Mouse (Mus musculus) lung, embryonic 14.5 days (tissue): ENCODE data around the gene 2410131K14Rik. TPM values are rescaled to one million over a fixed set of nuclear protein-coding genes. Genes with fewer than 3 reads are reported as not detected.

Source experiments
- ATAC-seq: fragments of 200-750 bp; cut with Nextera tagmentation; 2 replicates; pipeline ENCODE4 v1.8.0; 2017; ENCODE audit warnings: mild to moderate bottlenecking, moderate TSS enrichment, moderate library complexity; ENCODE audit not compliant: insufficient read depth
- DNase-seq: peaks from one replicate; pipeline ENCODE4 v3.0.0-alpha.2; 2015
- H3K27ac ChIP-seq: fragments of 300-500 bp; sonication (generic); 2 replicates; pipeline ENCODE4 v1.5.1; 2014; ENCODE audit warnings: low read depth, mild to moderate bottlenecking, moderate library complexity
- H3K27me3 ChIP-seq: fragments of 300-500 bp; sonication (generic); 2 replicates; pipeline ENCODE4 v1.6.1; 2014; ENCODE audit warnings: low read length, control low read depth; ENCODE audit not compliant: insufficient read depth
- H3K36me3 ChIP-seq: fragments of 300-500 bp; sonication (generic); 2 replicates; pipeline ENCODE4 v1.6.1; 2014; ENCODE audit warnings: control low read depth; ENCODE audit not compliant: insufficient read depth
- H3K4me1 ChIP-seq: fragments of 300-500 bp; sonication (generic); 2 replicates; pipeline ENCODE4 v1.6.1; 2014; ENCODE audit warnings: antibody characterized with exemption, control low read depth; ENCODE audit not compliant: insufficient read depth
- H3K4me2 ChIP-seq: fragments of 300-500 bp; sonication (generic); 2 replicates; pipeline ENCODE4 v1.6.1; 2014; ENCODE audit warnings: mild to moderate bottlenecking
- H3K4me3 ChIP-seq: fragments of 300-500 bp; sonication (generic); 2 replicates; pipeline ENCODE4 v1.5.1; 2014; ENCODE audit warnings: low read depth, low read length
- H3K9ac ChIP-seq: fragments of 300-500 bp; sonication (generic); 2 replicates; pipeline ENCODE4 v1.6.1; 2014
- H3K9me3 ChIP-seq: fragments of 300-500 bp; sonication (generic); 2 replicates; pipeline ENCODE4 v1.6.1; 2016; ENCODE audit warnings: low read depth, low read length, control low read depth
- CTCF ChIP-seq: IDR thresholded peaks from 2 replicates; pipeline ENCODE4 v1.5.1; 2016; ENCODE audit warnings: antibody characterized with exemption, low read depth
- WGBS: fragments of 180-500 bp; shearing (Covaris S2); extraction: QIAGEN DNeasy Blood & Tissue Kit; methylation state at CpG from one replicate; pipeline ENCODE4 v1.1.7; 2014; 5-methylcytosine and 5-hydroxymethylcytosine counted together
- polyA plus RNA-seq: library from polyadenylated mRNA; unstranded; fragments of >200 nt; fragmentation: Nextera tagmentation; extraction: Ambion mirVana; gene quantifications from 2 replicates; pipeline ENCODE4 v1.2.1, GENCODE M21; 2014

The 2410131K14Rik gene
- polyA plus RNA-seq, 1 experiment from 2014 or later, result 9.9 TPM

- ATAC-seq, result peak; percentile 85
These were observed 30.4 kb upstream of the 2410131K14Rik start for GRCm38 (mm10) chr5:118214418-118215154.

GRCm38 (mm10) chr5:118217410-118217809, 27.6 kb upstream of the 2410131K14Rik start:
- WGBS, result 54% methylated on average over 6 of the region's 6 CpGs
- no peak for ATAC-seq
- H3K4me1 ChIP-seq, result 0 out of 2 replicates have a peak, but pooled peaks cover 4% of the 10 kb centered on the region

More at GRCm38 (mm10) chr5:118214418-118215154, 30.4 kb upstream of the 2410131K14Rik start:
- WGBS, result 4% methylated on average over 24 of the region's 24 CpGs
- peak overlapping the region; percentile 46 for H3K9ac ChIP-seq
- 0 out of 2 replicates have a peak, but pooled peaks cover 4% of the 10 kb centered on the region for H3K4me1 ChIP-seq
- H3K4me3 ChIP-seq, result peak overlapping the region; percentile 34
- no peaks in the 10 kb centered on the region for H3K36me3 ChIP-seq
- no peaks in the 10 kb centered on the region for H3K9me3 ChIP-seq
- no peaks in the 10 kb centered on the region for H3K27me3 ChIP-seq
- H3K27ac ChIP-seq, result no peak overlapping the region
- DNase-seq, result peak; percentile 90
- peak overlapping the region; percentile 75 for H3K4me2 ChIP-seq
- no peak for TF ChIP-seq CTCF

GRCm38 (mm10) chr5:118223142-118223757, 21.8 kb upstream of the 2410131K14Rik start:
- H3K9ac ChIP-seq, result no peak overlapping the region
- no peaks in the 10 kb centered on the region for H3K4me1 ChIP-seq
- 23% methylated on average over 9 of the region's 9 CpGs for WGBS
- no peak overlapping the region for H3K4me3 ChIP-seq
- H3K27me3 ChIP-seq, result no peaks in the 10 kb centered on the region
- H3K9me3 ChIP-seq, result no peaks in the 10 kb centered on the region
- DNase-seq, result no peak
- no peak overlapping the region for H3K4me2 ChIP-seq
- H3K36me3 ChIP-seq, result peaks cover 3% of the 10 kb centered on the region; the same call in 1 of the 2 replicates
- TF ChIP-seq CTCF, result no peak
- ATAC-seq, result no peak
- H3K27ac ChIP-seq, result no peak overlapping the region

More at GRCm38 (mm10) chr5:118217410-118217809, 27.6 kb upstream of the 2410131K14Rik start:
- TF ChIP-seq CTCF, result no peak
- no peaks in the 10 kb centered on the region for H3K27me3 ChIP-seq
- DNase-seq, result no peak
- H3K9me3 ChIP-seq, result no peaks in the 10 kb centered on the region
- no peak overlapping the region for H3K27ac ChIP-seq
- no peaks in the 10 kb centered on the region for H3K36me3 ChIP-seq
- no peak overlapping the region for H3K4me2 ChIP-seq
- H3K4me3 ChIP-seq, result no peak overlapping the region
- H3K9ac ChIP-seq, result no peak overlapping the region

- no peak for TF ChIP-seq CTCF
- no peak overlapping the region for H3K4me2 ChIP-seq
- DNase-seq (no peak), ATAC-seq (no peak)
- H3K36me3 ChIP-seq, result no peaks in the 10 kb centered on the region
- WGBS, result 86% methylated on average over 13 of the region's 13 CpGs
- no peak overlapping the region for H3K27ac ChIP-seq
- H3K27me3 ChIP-seq, result no peaks in the 10 kb centered on the region
- no peaks in the 10 kb centered on the region for H3K4me1 ChIP-seq
- H3K9me3 ChIP-seq, result no peaks in the 10 kb centered on the region
- no peak overlapping the region for H3K4me3 ChIP-seq
- H3K9ac ChIP-seq, result no peak overlapping the region
These were observed 14.9 kb upstream of the 2410131K14Rik start for GRCm38 (mm10) chr5:118230071-118230611.

GRCm38 (mm10) chr5:118236891-118237290, 8.1 kb upstream of the 2410131K14Rik start:
- no peaks in the 10 kb centered on the region for H3K9me3 ChIP-seq
- no peak overlapping the region for H3K4me2 ChIP-seq
- H3K36me3 ChIP-seq, result peaks cover 21% of the 10 kb centered on the region; the same call in 1 of the 2 replicates
- 75% methylated on average over 12 of the region's 12 CpGs for WGBS
- H3K27me3 ChIP-seq, result no peaks in the 10 kb centered on the region
- no peak overlapping the region for H3K27ac ChIP-seq
- DNase-seq (no peak), ATAC-seq (no peak)
- H3K9ac ChIP-seq, result no peak overlapping the region
- no peak for TF ChIP-seq CTCF
- H3K4me3 ChIP-seq, result no peak overlapping the region
- H3K4me1 ChIP-seq, result no peaks in the 10 kb centered on the region

GRCm38 (mm10) chr5:118239671-118240070, 5.4 kb upstream of the 2410131K14Rik start:
- no peaks in the 10 kb centered on the region for H3K27me3 ChIP-seq
- peaks cover 21% of the 10 kb centered on the region; the same call in 1 of the 2 replicates for H3K36me3 ChIP-seq
- H3K4me1 ChIP-seq, result 0 out of 2 replicates have a peak, but pooled peaks cover 3% of the 10 kb centered on the region
- no peak for DNase-seq
- no peak for ATAC-seq
- no peak overlapping the region for H3K4me3 ChIP-seq
- WGBS, result 78% methylated on average over 12 of the region's 12 CpGs
- TF ChIP-seq CTCF, result no peak
- H3K4me2 ChIP-seq, result no peak overlapping the region
- H3K27ac ChIP-seq, result no peak overlapping the region
- no peak overlapping the region for H3K9ac ChIP-seq
- no peaks in the 10 kb centered on the region for H3K9me3 ChIP-seq
